Mouse (Mus musculus) kidney, embryonic 14.5 days (tissue): ENCODE measurements around the gene Cd70. TPM values are rescaled to one million over a fixed set of nuclear protein-coding genes. Genes with fewer than 3 reads are reported as not detected.
"Not testable (repeated sequence)": the region's sequence is repeated elsewhere in the genome, so short reads cannot be mapped to it uniquely, and the experiment has no call there.

Source experiments
- ATAC-seq: fragments of 200-750 bp; cut with Nextera tagmentation; 2 replicates; pipeline ENCODE4 v1.8.0; 2017; ENCODE audit warnings: moderate number of reproducible peaks, mild to moderate bottlenecking, moderate TSS enrichment, moderate library complexity; ENCODE audit not compliant: low FRiP score, low TSS enrichment
- H3K27ac ChIP-seq: fragments of 300-500 bp; sonication (generic); 2 replicates; pipeline ENCODE4 v1.5.1; 2014; ENCODE audit warnings: low read depth, mild to moderate bottlenecking, low read length, moderate library complexity, mixed read lengths
- H3K27me3 ChIP-seq: fragments of 300-500 bp; sonication (generic); 2 replicates; pipeline ENCODE4 v1.6.1; 2014; ENCODE audit warnings: mild to moderate bottlenecking, low read length; ENCODE audit not compliant: control insufficient read depth, insufficient read depth
- H3K36me3 ChIP-seq: fragments of 300-500 bp; sonication (generic); 2 replicates; pipeline ENCODE4 v1.6.1; 2014; ENCODE audit warnings: low read length, mixed read lengths; ENCODE audit not compliant: control insufficient read depth, insufficient read depth
- H3K4me1 ChIP-seq: fragments of 300-500 bp; sonication (generic); 2 replicates; pipeline ENCODE4 v1.6.1; 2014; ENCODE audit warnings: low read length, mixed read lengths; ENCODE audit not compliant: control insufficient read depth, insufficient read depth
- H3K4me2 ChIP-seq: fragments of 300-500 bp; sonication (generic); replicated peaks from 2 replicates; pipeline ENCODE4 v1.6.1; 2014; ENCODE audit warnings: low read depth, mild to moderate bottlenecking, low read length
- H3K4me3 ChIP-seq: fragments of 300-500 bp; sonication (generic); 2 replicates; pipeline ENCODE4 v1.5.1; 2014; ENCODE audit warnings: mild to moderate bottlenecking, low read length
- H3K9ac ChIP-seq: fragments of 300-500 bp; sonication (generic); 2 replicates; pipeline ENCODE4 v1.6.1; 2014; ENCODE audit warnings: low read depth, mild to moderate bottlenecking, low read length, moderate library complexity
- H3K9me3 ChIP-seq: fragments of 300-500 bp; sonication (generic); 2 replicates; pipeline ENCODE4 v1.6.1; 2016; ENCODE audit warnings: low read length; ENCODE audit not compliant: control insufficient read depth
- WGBS: fragments of 180-500 bp; shearing (Covaris S2); extraction: QIAGEN DNeasy Blood & Tissue Kit; methylation state at CpG from one replicate; pipeline ENCODE4 v1.1.7; 2014; 5-methylcytosine and 5-hydroxymethylcytosine counted together
- polyA plus RNA-seq: library from polyadenylated mRNA; unstranded; fragments of >200 nt; fragmentation: Nextera tagmentation; extraction: Ambion mirVana; gene quantifications from 2 replicates; pipeline ENCODE4 v1.2.1, GENCODE M21; 2014

Cd70 gene
- polyA plus RNA-seq, 1 experiment from 2014 or later: not detected

GRCm38 (mm10) chr17:57143704-57144103 lies 5.9 kb downstream of the Cd70 start:
- WGBS: 90% methylated on average over 3 of the region's 3 CpGs

DNA sequence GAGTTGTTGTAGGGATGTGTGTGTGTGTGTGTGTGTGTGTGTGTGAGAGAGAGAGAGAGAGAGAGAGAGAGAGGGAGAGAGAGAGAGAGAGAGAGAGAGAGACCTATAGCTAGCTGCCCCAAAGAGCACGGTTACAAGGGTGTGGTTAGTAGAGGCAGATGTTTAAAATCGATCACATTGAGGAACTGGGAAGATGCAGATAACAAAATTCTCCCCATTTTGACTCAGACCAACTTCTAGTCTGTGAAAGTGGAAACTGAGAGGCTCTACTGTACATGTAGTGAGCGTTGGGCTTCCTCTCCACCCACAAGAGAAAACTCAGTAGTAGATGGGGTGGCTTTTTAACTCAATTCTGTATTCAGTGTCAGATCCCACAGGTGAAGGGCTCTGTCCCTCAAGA lies 9.9 kb downstream of the Cd70 start:
- WGBS: 92% methylated on average over 3 of the region's 3 CpGs

More at GRCm38 (mm10) chr17:57143704-57144103, 5.9 kb downstream of the Cd70 start:
- H3K27me3 ChIP-seq: peaks cover 20% of the 10 kb centered on the region
- no peaks in the 10 kb centered on the region for H3K36me3 ChIP-seq
- H3K27ac ChIP-seq: no peak overlapping the region
- H3K9me3 ChIP-seq: no peaks in the 10 kb centered on the region
- ATAC-seq: no peak
- no peak overlapping the region for H3K4me2 ChIP-seq
- no peak overlapping the region for H3K4me3 ChIP-seq
- no peaks in the 10 kb centered on the region for H3K4me1 ChIP-seq
- no peak overlapping the region for H3K9ac ChIP-seq

DNA sequence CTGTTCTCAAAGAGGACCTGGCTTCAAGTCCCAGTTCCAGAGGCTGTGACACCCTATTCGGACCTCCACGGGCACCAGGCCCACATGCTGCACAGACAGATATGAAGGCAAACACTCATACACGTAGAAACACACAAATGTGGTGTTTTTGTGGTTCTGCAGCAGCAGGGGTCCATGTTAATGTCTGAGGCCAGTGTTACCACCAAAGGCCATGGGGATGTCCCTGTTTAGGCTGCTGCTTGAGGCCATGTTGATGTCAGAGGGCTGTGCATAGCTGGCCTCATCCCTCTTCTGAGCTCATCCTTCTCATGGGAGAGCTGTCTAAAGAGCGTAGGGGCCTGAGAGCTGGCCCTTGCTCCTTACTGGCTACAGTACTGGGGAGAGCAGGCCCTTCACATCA lies 10.9 kb downstream of the Cd70 start:
- ATAC-seq: no peak
- Histone ChIP-seq H3K27ac (no peak overlapping the region), H3K4me3 (no peak overlapping the region), H3K4me2 (no peak overlapping the region), H3K9ac (no peak overlapping the region), H3K36me3 (no peaks in the 10 kb centered on the region), H3K27me3 (no peaks in the 10 kb centered on the region), H3K9me3 (no peaks in the 10 kb centered on the region), H3K4me1 (no peaks in the 10 kb centered on the region)
- 88% methylated on average over 4 of the region's 4 CpGs for WGBS

More for the DNA sequence above, 9.9 kb downstream of the Cd70 start:
- no peak overlapping the region for H3K27ac ChIP-seq
- H3K4me3 ChIP-seq: no peak overlapping the region
- H3K27me3 ChIP-seq: no peaks in the 10 kb centered on the region
- H3K4me1 ChIP-seq: no peaks in the 10 kb centered on the region
- H3K4me2 ChIP-seq: no peak overlapping the region
- H3K36me3 ChIP-seq: no peaks in the 10 kb centered on the region
- ATAC-seq: no peak
- H3K9me3 ChIP-seq: no peaks in the 10 kb centered on the region
- no peak overlapping the region for H3K9ac ChIP-seq

GRCm38 (mm10) chr17:57135635-57136034 lies 13.9 kb downstream of the Cd70 start:
- ATAC-seq: no peak

DNA sequence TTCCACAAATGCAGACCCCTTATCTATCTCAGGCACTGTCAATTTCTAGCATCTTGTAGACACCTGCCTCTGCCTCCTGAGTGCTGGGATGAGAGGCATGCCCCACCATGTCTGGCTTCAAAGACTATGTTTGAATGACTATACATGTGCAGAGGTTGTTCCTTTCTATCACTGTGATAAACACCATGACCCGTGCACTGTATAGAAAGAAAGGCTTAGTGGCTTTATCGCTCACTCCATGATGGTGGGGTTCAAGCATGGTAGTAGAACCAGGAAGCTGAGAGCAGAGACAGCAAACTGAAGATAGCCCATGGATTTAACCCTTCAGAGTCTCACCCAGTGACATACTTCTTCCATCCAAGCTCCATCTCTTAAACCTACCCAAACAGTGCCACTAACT lies 14.9 kb downstream of the Cd70 start:
- H3K4me3 ChIP-seq: no peak overlapping the region
- no peaks in the 10 kb centered on the region for H3K9me3 ChIP-seq
- H3K4me1 ChIP-seq: no peaks in the 10 kb centered on the region
- no peaks in the 10 kb centered on the region for H3K36me3 ChIP-seq
- no peak overlapping the region for H3K27ac ChIP-seq
- no peaks in the 10 kb centered on the region for H3K27me3 ChIP-seq
- whole genome bisulfite sequencing: 72% methylated on average over 2 of the region's 2 CpGs
- no peak overlapping the region for H3K9ac ChIP-seq
- no peak for ATAC-seq
- no peak overlapping the region for H3K4me2 ChIP-seq

More at GRCm38 (mm10) chr17:57135635-57136034, 13.9 kb downstream of the Cd70 start:
- Histone ChIP-seq H3K9ac (no peak overlapping the region), H3K27me3 (no peaks in the 10 kb centered on the region), H3K4me3 (no peak overlapping the region), H3K4me2 (no peak overlapping the region), H3K27ac (no peak overlapping the region), H3K9me3 (no peaks in the 10 kb centered on the region), H3K4me1 (no peaks in the 10 kb centered on the region), H3K36me3 (no peaks in the 10 kb centered on the region)
- 80% methylated on average over 3 of the region's 3 CpGs for WGBS

GRCm38 (mm10) chr17:57134021-57134420 lies 15.6 kb downstream of the Cd70 start:
- not testable (repeated sequence) for H3K27ac ChIP-seq, H3K4me3 ChIP-seq, H3K4me2 ChIP-seq, H3K9ac ChIP-seq, H3K4me1 ChIP-seq, ATAC-seq, H3K9me3 ChIP-seq, H3K36me3 ChIP-seq, H3K27me3 ChIP-seq
- 11% methylated on average over 3 of the region's 3 CpGs for WGBS

- Histone ChIP-seq H3K27me3 (no peaks in the 10 kb centered on the region), H3K9ac (no peak overlapping the region), H3K27ac (no peak overlapping the region), H3K9me3 (no peaks in the 10 kb centered on the region), H3K4me3 (no peak overlapping the region), H3K36me3 (no peaks in the 10 kb centered on the region), H3K4me1 (no peaks in the 10 kb centered on the region), H3K4me2 (no peak overlapping the region)
- no peak for ATAC-seq
- 93% methylated on average over 1 of the region's 1 CpGs for WGBS
Observed at GRCm38 (mm10) chr17:57131793-57132192, 17.8 kb downstream of the Cd70 start.

DNA sequence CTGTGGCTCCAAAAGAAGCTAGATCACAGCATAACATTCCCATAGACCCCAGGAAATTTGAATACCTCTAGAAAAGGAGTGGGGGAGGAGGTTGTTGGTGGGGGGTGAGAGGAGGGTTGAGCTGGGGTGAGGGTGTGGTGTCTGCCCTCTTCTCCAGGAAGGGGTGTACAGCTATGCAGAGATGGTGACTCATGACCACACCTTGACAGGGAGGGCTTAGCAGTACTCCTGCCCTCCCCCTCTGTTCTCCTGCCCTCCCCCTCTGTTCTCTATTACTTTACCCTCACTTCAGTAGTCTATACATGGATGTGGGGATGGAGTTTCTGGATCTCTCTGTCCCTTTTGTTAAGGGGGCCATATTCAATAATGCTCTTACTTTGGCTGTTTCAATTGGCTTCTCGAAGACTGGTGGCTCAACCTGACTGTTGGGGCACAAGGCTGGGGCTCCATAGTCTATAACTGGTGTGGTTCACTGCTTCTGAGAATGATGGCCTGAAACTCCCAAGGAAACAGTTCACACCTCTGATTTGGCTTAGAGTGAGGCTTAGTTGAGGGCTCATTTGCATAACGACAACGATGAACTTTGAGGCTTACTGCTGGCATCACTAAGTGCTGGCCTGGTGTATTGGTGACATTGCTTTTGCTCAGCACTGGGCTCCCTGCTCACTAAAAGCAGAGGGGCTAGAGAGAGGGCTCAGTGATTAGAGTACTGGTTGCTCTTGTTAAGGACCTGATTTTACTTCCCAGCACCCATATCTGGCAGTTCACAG lies 23.5 kb downstream of the Cd70 start:
- Histone ChIP-seq H3K27ac (no peak overlapping the region), H3K9ac (no peak overlapping the region), H3K4me3 (no peak overlapping the region), H3K4me2 (no peak overlapping the region), H3K4me1 (no peaks in the 10 kb centered on the region), H3K27me3 (no peaks in the 10 kb centered on the region; the same call in 1 of the 2 replicates), H3K9me3 (no peaks in the 10 kb centered on the region), H3K36me3 (no peaks in the 10 kb centered on the region)
- 47% methylated on average over 3 of the region's 3 CpGs for WGBS
- ATAC-seq: no peak

- 83% methylated on average over 4 of the region's 4 CpGs for WGBS
- Histone ChIP-seq H3K27ac (no peak overlapping the region), H3K27me3 (no peaks in the 10 kb centered on the region; the same call in 1 of the 2 replicates), H3K4me2 (no peak overlapping the region), H3K4me1 (no peaks in the 10 kb centered on the region), H3K9me3 (no peaks in the 10 kb centered on the region), H3K4me3 (no peak overlapping the region), H3K9ac (no peak overlapping the region), H3K36me3 (no peaks in the 10 kb centered on the region)
- no peak for ATAC-seq
Observed at GRCm38 (mm10) chr17:57124792-57125191, 24.8 kb downstream of the Cd70 start.
